Mouse (Mus musculus): ENCODE measurements around the gene Serbp1.

The Serbp1 gene

GRCm38 (mm10) chr6:67230950-67231349, 7.0 kb upstream of the Serbp1 start:
- DNase-seq (ENCODE audit: extremely low read depth, low read depth), result no peak

GRCm38 (mm10) chr6:67235649-67236048, 2.3 kb upstream of the Serbp1 start:
- no peak for DNase-seq (ENCODE audit: extremely low read depth, low read depth)

GRCm38 (mm10) chr6:67236491-67237234, 1.3 kb upstream of the Serbp1 start:
- no peak for DNase-seq (ENCODE audit: extremely low read depth, low read depth)

- no peak for DNase-seq (ENCODE audit: extremely low read depth, low read depth)
Observed at GRCm38 (mm10) chr6:67241263-67241662, 3.3 kb downstream of the Serbp1 start.

- DNase-seq (ENCODE audit: extremely low read depth, low read depth), result no peak
Observed at GRCm38 (mm10) chr6:67243765-67244420, 5.9 kb downstream of the Serbp1 start.

- DNase-seq (ENCODE audit: extremely low read depth, low read depth), result no peak
Observed at GRCm38 (mm10) chr6:67244451-67244850, 6.5 kb downstream of the Serbp1 start.

GRCm38 (mm10) chr6:67251095-67251494, 13.1 kb downstream of the Serbp1 start:
- DNase-seq (ENCODE audit: extremely low read depth, low read depth), result no peak

GRCm38 (mm10) chr6:67264935-67265334, 27.0 kb downstream of the Serbp1 start:
- DNase-seq (ENCODE audit: extremely low read depth, low read depth), result peak; percentile 80

GRCm38 (mm10) chr6:67266159-67266657, 28.2 kb downstream of the Serbp1 start:
- DNase-seq (ENCODE audit: extremely low read depth, low read depth), result peak; percentile 60

GRCm38 (mm10) chr6:67266664-67267407, 28.9 kb downstream of the Serbp1 start:
- DNase-seq (ENCODE audit: extremely low read depth, low read depth), result peak; percentile 97

- no peak for DNase-seq (ENCODE audit: extremely low read depth, low read depth)
Observed at GRCm38 (mm10) chr6:67267408-67268244, 29.6 kb downstream of the Serbp1 start.

GRCm38 (mm10) chr6:67268245-67268612, 30.3 kb downstream of the Serbp1 start:
- no peak for DNase-seq (ENCODE audit: extremely low read depth, low read depth)

- no peak for DNase-seq (ENCODE audit: extremely low read depth, low read depth)
Observed at GRCm38 (mm10) chr6:67268983-67269382, 31.0 kb downstream of the Serbp1 start.

- peak; percentile 61 for DNase-seq (ENCODE audit: extremely low read depth, low read depth)
Observed at GRCm38 (mm10) chr6:67269459-67269858, 31.5 kb downstream of the Serbp1 start.

- DNase-seq (ENCODE audit: extremely low read depth, low read depth), result no peak
Observed at GRCm38 (mm10) chr6:67277944-67278343, 40.0 kb downstream of the Serbp1 start.

- peak; percentile 33 for DNase-seq (ENCODE audit: extremely low read depth, low read depth)
Observed at GRCm38 (mm10) chr6:67281614-67282197, 43.7 kb downstream of the Serbp1 start.

- no peak for DNase-seq (ENCODE audit: extremely low read depth, low read depth)
Observed at GRCm38 (mm10) chr6:67282897-67283296, 44.9 kb downstream of the Serbp1 start.

- no peak for DNase-seq (ENCODE audit: extremely low read depth, low read depth)
Observed at GRCm38 (mm10) chr6:67292042-67292623, 54.2 kb downstream of the Serbp1 start.

GRCm38 (mm10) chr6:67296126-67296525, 58.1 kb downstream of the Serbp1 start:
- DNase-seq (ENCODE audit: extremely low read depth, low read depth), result no peak

- DNase-seq (ENCODE audit: extremely low read depth, low read depth), result no peak
Observed at GRCm38 (mm10) chr6:67298742-67299141, 60.8 kb downstream of the Serbp1 start.

All from MEL-GATA-1-ER (cell line).